Mouse (Mus musculus): ENCODE data around the gene Plcd1.

Plcd1 gene

GRCm38 (mm10) chr9:119028226-119029195, 64.8 kb downstream of the Plcd1 start:
- no peak for ATAC-seq (ENCODE audit: insufficient number of reproducible peaks, low FRiP score, low TSS enrichment)

- no peak for ATAC-seq (ENCODE audit: insufficient number of reproducible peaks, low FRiP score, low TSS enrichment)
Measured at GRCm38 (mm10) chr9:119027337-119027736, 66.0 kb downstream of the Plcd1 start.

GRCm38 (mm10) chr9:119025832-119026331, 67.4 kb downstream of the Plcd1 start:
- ATAC-seq (ENCODE audit: insufficient number of reproducible peaks, low FRiP score, low TSS enrichment), result no peak

GRCm38 (mm10) chr9:119025263-119025662, 68.0 kb downstream of the Plcd1 start:
- ATAC-seq (ENCODE audit: insufficient number of reproducible peaks, low FRiP score, low TSS enrichment), result no peak

DNA sequence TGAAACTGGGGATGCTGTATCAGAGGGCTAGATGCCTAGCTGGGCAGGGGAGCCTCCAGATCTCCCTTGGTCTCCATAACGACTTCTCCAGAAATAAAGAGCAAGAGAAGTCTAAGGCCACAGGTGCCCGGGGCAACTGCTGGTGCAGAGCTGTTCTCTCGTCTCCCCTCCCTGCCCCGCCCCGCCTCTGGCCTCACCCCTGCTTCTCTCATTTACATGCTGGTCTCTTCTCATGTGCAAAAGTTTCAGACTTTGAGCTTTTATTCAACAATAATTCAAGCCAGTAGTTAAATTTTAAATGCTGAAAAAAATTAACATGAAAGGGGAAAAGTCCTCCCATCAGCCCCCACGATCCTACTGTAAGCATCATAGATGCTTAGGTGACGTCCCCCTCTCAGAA, 71.6 kb downstream of the Plcd1 start:
- ATAC-seq (ENCODE audit: insufficient number of reproducible peaks, low FRiP score, low TSS enrichment), result no peak

Data from cerebellum, adult (tissue).